Mouse (Mus musculus) skeletal muscle tissue, adult 2 months (tissue): ENCODE results near the gene Krt79.
A peak's percentile ranks its signal among the peaks of the same experiment; 100 is the strongest.

Experiments
- DNase-seq: peaks from one replicate; pipeline ENCODE4 v3.0.0-alpha.2; 2012; ENCODE audit warnings: low read depth, low spot score

Krt79 gene

GRCm38 (mm10) chr15:101940274-101940829 is at the start of gene Krt79:
Gene Krt79, minus strand, starts transcription at chr15:101940324.
- no peak for DNase-seq

DNA sequence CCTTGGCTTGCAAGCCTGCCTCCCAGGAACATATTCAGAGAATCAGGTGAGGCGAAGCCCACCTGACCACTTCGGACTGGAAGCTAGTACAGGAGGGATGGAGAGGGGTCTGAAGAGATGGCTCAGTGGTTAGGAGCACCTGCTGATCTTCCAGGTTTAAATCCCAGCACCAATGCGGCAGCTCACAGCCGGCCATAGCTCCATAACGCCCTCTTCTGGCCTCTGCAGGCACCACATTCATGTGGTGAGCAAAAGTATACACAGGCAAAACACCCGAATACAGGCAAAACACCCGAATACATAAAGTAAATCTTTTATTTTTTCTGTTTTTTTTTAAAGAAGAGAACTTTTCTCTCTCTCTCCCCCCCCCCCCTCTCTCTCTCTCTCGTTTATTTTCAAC is 48.6 kb upstream of the Krt79 start:
- DNase-seq, result no peak

GRCm38 (mm10) chr15:101988119-101988518 is 48.0 kb upstream of the Krt79 start:
- DNase-seq, result peak; percentile 75

DNA sequence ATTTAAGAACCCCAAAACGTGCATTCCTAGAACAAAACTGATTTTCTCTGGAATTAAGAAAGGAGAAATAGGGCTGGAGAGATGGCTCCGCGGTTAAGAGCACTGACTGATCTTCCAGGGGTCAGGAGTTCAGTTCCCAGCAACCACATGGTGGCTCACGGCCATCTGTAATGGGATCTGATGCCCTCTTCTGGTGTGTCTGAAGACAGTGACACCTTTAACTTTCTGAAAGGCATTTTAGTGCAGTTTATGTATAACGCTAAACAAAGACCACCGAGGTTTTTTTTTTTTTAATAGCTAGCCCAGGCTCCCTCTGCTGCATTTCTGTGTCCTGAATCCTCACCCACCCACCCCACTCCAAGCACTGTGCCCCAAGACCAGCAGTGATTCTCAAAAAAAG is 44.6 kb upstream of the Krt79 start:
- no peak for DNase-seq

- peak; percentile 97 for DNase-seq
Measured at GRCm38 (mm10) chr15:101983949-101984601, 44.0 kb upstream of the Krt79 start.

DNA sequence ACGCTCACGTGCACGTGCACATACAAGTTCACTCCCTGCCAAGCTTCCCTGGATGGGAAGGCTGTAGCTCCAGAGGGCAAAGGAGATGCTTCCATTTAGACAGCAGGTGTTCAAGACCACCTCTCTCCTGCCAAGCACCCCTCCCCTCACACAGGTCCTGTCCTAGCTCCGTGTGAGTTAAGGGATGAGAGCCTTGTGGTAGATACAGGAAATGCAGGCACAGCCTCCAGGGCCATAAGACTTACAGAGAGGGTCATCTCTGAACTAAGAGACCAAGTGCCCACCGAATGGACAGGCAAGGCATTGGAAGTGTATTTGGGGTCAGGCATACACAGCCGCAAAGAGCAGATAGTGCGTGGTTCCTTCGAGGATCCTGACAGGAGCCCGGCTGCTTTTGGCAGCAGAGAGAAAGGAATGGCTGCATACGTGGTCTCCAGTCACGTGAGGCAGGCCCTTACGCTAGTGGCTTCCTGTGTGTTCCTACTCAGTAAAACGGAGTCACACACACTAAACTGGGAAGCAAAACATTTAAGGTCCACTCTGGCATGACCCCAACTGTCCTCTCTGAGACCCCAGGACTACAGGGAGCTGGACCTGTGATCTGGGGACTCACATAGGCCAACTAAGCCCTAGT is 43.3 kb upstream of the Krt79 start:
- no peak for DNase-seq

GRCm38 (mm10) chr15:101980849-101981248 is 40.7 kb upstream of the Krt79 start:
- no peak for DNase-seq

- peak; percentile 92 for DNase-seq
Measured at GRCm38 (mm10) chr15:101977043-101977726, 37.1 kb upstream of the Krt79 start.

DNA sequence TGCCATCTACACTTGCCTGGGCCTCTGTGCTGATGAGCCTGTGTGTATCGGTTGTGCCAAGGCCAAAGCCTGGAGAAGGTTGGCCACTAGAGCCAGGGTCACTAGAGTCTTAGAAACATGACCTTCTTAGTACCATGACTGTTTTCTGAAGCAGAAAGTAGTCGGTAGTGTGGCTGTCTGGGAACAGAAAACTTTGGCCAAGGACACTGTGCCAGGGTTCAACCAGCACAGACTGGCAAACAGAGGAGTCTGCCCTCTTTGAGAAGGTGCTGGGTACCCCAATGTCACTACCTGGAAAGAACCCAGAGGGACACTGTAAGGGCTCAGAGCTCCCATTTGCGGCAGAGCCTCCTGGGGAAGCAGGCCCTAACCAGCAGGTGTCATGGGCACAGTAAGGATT is 36.5 kb upstream of the Krt79 start:
- no peak for DNase-seq

DNA sequence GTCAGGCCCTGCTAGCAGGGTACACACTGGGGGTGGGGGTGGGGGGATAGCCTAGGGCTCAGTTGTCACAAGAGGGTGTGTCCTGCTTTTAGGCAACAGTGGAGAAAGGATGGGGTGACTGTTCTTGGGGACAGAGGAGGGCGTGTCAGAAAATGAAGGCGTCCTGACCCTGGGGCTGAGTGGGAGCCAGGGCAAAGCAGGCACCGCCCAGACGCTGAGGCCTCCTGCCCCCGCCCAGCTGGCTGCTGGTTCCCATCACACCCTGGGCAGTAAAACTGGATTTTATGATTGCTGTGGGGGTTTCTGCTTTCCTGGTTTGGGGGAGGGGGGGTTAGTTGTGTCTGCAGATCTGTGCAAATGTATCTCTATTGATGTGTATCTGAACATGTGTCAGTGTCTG is 35.9 kb upstream of the Krt79 start:
- peak; percentile 79 for DNase-seq

DNA sequence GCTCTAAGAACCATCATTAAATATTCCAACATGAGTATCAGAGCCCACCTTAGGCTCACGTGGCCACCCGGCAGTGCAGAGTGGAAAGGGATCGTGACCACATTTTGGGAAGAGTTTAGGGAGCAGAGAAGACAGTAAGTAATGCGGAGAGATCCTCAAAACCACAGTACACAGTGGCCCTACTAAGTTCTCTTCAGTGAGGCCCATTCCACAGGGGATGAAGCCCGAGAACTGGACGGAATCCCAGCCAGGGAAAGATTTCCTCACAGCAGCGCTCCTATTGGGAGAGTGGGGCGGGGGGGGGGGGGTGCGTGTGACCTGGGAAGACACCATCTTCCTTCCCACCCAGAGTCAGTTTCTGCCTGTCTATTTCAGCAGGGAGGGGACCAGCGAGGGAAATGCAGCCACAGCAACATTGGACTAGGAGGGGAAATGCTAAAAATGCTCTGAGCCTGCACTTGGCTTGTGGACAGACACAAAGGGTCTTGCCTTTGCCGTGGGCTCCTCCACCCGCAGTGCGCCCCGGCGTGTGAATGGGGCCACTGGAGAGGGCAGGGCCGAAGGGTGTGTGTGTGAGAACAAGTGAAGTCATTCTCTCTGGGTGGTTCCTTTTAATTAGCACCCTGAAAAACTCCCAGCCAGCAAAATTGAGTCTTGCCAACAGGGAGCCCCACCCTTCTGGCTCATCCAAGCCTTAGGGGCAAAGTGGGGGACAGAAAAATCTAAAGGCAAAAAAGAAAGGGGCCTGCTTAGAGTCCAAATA is 34.1 kb upstream of the Krt79 start:
- DNase-seq, result peak; percentile 47

DNA sequence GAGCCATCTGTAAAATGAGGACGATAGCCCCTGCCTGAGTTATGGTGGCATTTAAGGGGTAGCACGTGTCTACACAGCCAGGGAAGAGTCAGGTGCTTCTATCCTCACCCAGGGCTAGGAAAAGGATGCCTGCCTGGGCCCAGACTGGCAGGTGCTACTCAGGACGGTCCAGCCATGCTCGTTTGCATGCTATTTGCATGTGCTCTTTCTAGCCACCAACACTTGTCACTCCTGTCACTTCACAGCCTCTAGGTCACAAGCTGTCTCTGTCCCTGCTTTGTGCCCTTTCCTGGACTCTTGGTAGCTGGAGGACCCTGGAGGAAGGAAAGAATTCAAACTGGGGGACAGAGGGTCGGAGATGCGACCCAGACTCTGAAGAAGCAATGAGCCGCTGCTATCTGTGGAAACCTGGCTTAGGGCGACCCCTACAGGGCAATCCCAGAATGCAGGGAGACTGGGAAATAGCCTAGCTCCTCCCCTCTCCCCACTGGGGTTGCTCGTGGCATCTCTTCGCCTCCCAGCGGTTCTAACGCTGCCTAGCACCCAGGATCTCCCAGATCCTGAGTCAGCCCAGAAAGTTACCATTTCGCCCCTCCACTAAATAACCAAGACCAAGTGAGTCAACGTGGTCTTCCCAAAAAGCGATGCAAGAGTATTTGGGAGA is 33.4 kb upstream of the Krt79 start:
- DNase-seq, result peak; percentile 91

DNA sequence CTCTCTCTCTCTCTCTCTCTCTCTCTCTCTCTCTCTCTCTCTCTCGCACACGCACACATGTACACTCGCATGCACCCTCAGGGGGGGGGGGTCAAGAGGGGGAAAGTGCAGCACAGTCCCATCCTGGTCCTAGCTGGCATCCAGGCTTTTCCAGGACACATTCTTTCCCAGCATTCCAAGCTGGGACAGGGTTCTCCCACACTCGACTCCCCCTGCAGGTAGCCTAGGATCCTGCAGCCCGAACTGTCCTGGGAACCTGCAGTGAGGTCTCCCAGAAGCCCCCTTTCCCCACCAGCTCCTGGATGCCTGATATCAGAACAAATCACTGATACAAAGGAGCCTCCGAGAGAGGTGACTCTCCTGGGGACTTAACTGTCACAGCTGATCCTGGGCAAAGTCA is 30.4 kb upstream of the Krt79 start:
- no peak for DNase-seq

DNA sequence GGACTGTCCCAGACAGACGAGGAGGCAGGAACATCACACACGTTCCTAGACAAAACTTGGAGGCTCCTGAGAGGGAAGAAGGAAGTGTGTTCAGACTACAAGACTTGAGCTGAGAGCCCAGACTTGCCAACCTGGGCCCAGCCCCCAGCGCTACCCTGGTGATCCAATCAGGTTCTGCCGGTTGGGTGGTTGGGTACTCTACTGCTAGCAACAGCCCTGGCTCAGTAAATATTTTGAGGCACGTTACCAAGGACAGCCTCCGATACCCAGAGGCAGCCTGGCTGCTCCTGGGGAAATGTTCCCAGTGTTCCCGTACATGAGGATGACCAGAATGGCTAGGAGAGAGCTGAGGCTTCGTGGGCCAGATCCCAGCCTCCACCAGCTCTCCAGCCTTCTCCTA is 26.7 kb upstream of the Krt79 start:
- DNase-seq, result no peak

GRCm38 (mm10) chr15:101958891-101959290 is 18.8 kb upstream of the Krt79 start:
- DNase-seq, result no peak

DNA sequence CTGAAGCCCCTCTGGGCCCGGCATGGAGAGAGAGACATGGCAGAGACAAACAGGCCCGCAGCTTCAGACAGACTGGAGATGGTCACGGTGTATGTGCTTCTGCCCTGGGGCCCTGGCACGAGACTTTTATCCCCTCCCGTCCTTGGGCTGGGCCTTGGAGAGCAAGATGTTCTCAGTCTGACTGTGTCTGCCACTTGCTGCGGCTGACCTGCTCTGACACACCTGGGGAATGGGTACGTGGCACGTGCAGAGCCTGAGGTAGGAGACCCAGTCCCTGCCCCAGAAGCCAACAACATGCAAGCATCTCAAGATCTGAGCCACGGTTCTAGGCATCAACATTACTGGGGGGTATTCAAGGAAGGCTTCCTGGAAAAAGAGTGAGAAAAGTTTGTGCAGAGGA is 14.1 kb upstream of the Krt79 start, which contains the start of gene Krt78:
TSS of gene Krt78 (minus strand) at position 101 of the 400 bp plus-strand sequence.
- DNase-seq, result no peak

DNA sequence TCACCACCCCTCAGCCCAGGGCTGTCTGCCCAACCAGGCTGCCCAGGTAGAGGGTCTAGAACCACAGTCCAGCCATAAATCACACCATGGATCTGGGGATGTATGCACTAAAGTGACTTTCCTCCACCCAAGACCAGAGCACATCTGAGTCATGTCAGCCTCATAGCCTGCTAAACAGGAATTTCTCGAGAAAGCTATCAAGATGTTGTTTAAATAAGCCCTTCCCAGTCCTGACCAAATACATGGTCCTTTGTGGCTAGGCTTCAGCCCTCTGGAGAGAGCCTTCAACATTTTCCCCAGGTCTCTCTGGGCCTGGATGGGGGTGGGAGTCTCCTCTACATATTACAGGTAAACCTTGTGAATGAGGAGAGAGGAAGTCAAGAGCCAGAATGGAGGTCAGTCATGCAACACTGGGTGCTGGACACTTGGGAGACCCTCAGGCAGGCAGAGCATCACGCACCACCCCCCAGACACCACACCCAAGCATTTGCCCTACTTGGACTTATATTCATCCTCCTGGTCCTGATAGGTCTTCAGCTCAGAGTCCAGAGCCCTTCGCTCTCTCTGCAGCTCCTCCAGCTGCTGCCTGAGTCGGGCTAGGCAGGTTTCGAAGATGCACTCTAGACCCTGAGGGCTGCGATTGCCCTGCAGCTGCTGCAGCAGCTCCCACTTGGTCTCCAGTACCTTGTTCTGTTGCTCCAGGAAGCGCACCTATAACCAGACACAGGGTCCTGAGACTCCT is 12.8 kb upstream of the Krt79 start:
- no peak for DNase-seq

GRCm38 (mm10) chr15:101945430-101945829 is 5.3 kb upstream of the Krt79 start:
- DNase-seq, result no peak

DNA sequence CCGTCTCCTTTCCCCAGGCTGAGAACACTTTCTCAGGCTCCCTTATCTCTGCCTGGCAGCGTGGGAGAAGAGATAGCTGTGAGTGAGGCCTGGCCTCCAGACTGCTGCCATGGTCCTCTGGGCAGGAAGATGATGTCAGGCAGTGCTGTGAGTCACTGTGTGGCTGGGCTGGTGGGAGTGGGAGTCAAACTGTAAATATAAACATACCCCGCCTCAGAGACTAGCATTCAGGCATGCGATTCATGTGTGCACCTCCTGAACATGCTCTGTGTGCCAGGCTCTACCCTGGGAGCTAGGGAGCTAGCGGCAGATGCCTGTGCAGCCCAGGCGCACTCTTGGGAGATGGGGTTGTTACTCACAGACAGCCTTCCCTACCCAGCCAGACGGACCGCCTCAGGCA is 1.8 kb upstream of the Krt79 start:
- no peak for DNase-seq

GRCm38 (mm10) chr15:101938600-101939308 is 1.4 kb downstream of the Krt79 start:
- no peak for DNase-seq
